Mouse (Mus musculus): ENCODE data around the gene Gm49345. TPM values are rescaled to one million over a fixed set of nuclear protein-coding genes. Genes with fewer than 3 reads are reported as not detected.
"Not testable (repeated sequence)": the region's sequence is repeated elsewhere in the genome, so short reads cannot be mapped to it uniquely, and the experiment has no call there.

The Gm49345 gene
- not detected in 2 replicates for polyA plus RNA-seq (2012; ENCODE audit: insufficient read depth, low replicate concordance)

DNA sequence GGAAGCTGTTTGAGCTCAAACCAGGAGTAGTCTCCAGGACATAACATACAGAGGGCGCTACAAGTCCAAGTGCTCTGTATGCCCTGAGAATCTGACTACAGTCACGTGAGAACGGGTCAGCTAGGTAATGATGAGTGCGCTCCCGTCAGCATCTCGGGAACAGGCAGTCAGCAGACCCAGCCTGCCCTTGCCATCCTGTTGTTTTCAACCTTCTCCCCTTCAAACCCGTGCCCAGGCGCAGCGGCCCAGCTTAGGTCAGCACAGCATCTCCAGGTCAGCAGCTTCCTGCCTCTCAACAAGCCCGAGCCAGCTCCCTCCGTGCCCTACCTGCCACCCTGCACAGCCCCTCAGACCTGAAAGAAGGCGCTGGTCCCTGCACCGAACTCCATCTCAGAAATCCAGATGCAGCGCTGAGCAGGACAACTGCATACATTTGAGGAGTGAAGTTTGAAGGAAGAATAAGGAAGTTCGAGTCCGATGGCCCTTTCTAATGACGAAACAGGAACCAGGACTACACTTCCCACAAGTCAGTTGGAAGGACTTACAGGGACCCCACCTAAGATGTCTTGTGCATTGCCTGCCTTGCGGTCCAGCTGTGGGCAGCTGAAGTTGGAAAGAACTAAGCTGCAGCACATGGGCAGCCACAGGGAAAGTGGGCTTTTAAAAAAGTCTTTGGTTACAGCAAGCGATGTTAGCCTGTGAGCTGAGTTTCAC, at the start of gene Gm49345, which contains the start of gene Zfp729a:
Gene Gm49345 (minus strand): TSS at position 476 of the 714 bp plus-strand sequence.
Gene Zfp729a (minus strand): TSS at position 498 of the 714 bp plus-strand sequence.
- Histone ChIP-seq H3K9me3 (no peaks in the 10 kb centered on the region), H3K4me1 (peaks cover 4% of the 10 kb centered on the region; the same call in 1 of the 2 replicates), H3K4me3 (replicated peaks) (peak within 1 kb of the TSS; percentile 91), H3K27me3 (replicated peaks) (no peaks in the 10 kb centered on the region), H3K36me3 (replicated peaks; ENCODE audit: low read length) (peaks cover 5% of the 10 kb centered on the region)
- no peak for TF ChIP-seq GATA1 (IDR thresholded peaks at IDR 0.05; ENCODE audit: borderline replicate concordance, low read length)
- TF ChIP-seq FLI1 (IDR thresholded peaks at IDR 0.05; ENCODE audit: low read length): no peak

DNA sequence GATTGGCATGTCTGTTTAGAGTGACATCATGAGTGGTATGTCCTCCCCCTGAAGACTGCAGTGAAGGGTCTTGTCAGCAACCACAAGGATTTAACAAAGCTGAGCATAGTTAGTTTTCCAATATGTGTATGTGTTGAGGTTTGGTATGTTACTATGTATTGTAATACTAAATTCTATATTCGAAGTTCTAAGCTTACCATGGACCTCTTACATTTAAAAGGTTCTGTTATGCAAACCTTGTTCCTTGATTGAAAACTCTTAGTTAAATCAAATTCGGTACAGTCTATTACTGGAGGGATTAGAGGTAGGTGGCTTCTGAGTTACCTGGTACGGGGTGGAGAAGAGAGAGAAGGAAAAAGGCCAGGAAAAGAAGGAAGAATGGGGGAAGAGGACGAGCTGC, 49.4 kb upstream of the Gm49345 start, which contains the start of gene Zfp738:
Gene Zfp738 (minus strand): TSS at position 101 of the 400 bp plus-strand sequence.
- TF ChIP-seq GATA1 (IDR thresholded peaks at IDR 0.05; ENCODE audit: borderline replicate concordance, low read length) (no peak), FLI1 (IDR thresholded peaks at IDR 0.05; ENCODE audit: low read length) (no peak)
- Histone ChIP-seq H3K36me3 (replicated peaks; ENCODE audit: low read length) (no peaks in the 10 kb centered on the region), H3K4me1 (peaks cover 12% of the 10 kb centered on the region), H3K4me3 (replicated peaks) (no peak within 1 kb of the TSS), H3K27me3 (replicated peaks) (no peaks in the 10 kb centered on the region), H3K9me3 (no peaks in the 10 kb centered on the region)

DNA sequence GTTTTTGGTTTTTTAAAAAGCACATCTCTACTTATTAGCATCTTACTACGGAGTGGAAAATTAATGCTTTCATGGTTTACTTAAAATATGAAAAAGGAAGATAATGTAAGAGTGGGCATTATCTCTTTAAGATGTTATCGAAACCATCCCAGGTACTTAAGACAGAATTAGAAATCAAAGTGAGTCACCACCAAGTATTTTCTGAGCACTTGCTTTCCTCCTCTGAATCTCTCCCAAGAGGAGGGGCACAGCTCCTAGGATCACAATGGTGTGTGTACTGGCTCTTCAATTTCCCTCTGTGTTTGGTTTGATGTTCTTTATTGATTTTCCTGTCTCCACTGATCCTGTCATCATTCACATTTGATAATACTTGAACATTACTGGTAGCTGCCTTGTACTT, 46.3 kb upstream of the Gm49345 start:
- H3K36me3 ChIP-seq (replicated peaks; ENCODE audit: low read length); H3K9me3 ChIP-seq; H3K27me3 ChIP-seq (replicated peaks): not testable (repeated sequence)
- peaks cover 12% of the 10 kb centered on the region for H3K4me1 ChIP-seq
- H3K4me3 ChIP-seq (replicated peaks): peak overlapping the region; percentile 93

DNA sequence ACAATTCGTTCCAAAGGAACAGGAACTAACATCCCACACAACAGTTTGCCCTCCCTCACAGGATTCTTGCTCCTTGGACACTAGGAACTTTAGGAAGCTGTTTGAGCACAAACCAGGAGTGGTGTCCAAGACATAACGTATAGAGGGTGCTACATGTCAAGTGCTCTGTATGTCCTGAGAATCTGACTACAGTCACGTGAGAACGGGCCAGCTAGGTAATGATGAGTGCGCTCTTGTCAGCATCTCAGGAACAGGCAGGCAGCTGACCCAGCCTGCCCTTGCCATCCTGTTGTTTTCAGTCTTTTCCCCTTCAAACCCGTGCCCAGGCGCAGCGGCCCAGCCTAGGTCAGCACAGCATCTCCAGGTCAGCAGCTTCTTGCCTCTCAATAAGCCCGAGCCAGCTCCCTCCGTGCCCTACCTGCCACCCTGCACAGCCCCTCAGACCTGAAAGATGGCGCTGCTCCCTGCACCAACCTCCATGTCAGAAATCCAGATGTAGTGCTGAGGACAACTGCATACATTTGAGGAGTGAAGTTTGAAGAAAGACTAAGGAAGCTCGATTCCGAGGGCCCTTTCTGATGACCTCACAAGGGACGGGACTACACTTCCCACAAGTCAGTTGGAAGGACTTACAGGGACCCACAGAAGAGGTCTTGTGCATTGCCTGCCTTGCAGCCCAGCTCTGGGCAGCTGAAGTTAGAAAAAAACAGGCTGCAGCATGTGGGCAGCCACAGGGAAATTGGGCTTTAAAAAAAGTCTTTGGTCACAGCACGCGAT, 45.6 kb upstream of the Gm49345 start:
- not testable (repeated sequence) for H3K27me3 ChIP-seq (replicated peaks); H3K9me3 ChIP-seq; H3K36me3 ChIP-seq (replicated peaks; ENCODE audit: low read length)
- Histone ChIP-seq H3K4me3 (replicated peaks) (peak overlapping the region; percentile 93), H3K4me1 (peaks cover 12% of the 10 kb centered on the region)

- Histone ChIP-seq H3K9me3 (peaks cover 13% of the 10 kb centered on the region), H3K4me3 (replicated peaks) (no peak overlapping the region), H3K36me3 (replicated peaks; ENCODE audit: low read length) (peaks cover 22% of the 10 kb centered on the region), H3K27me3 (replicated peaks) (no peaks in the 10 kb centered on the region), H3K4me1 (no peaks in the 10 kb centered on the region)
- TF ChIP-seq GATA1 (IDR thresholded peaks at IDR 0.05; ENCODE audit: borderline replicate concordance, low read length): no peak
- no peak for TF ChIP-seq FLI1 (IDR thresholded peaks at IDR 0.05; ENCODE audit: low read length)
These were observed 37.3 kb upstream of the Gm49345 start for GRCm38 (mm10) chr13:67674902-67675301.

GRCm38 (mm10) chr13:67652496-67652895, 14.9 kb upstream of the Gm49345 start:
- TF ChIP-seq GATA1 (IDR thresholded peaks at IDR 0.05; ENCODE audit: borderline replicate concordance, low read length) (no peak), FLI1 (IDR thresholded peaks at IDR 0.05; ENCODE audit: low read length) (no peak)
- no peaks in the 10 kb centered on the region for H3K36me3 ChIP-seq (replicated peaks; ENCODE audit: low read length)
- H3K27me3 ChIP-seq (replicated peaks): no peaks in the 10 kb centered on the region

GRCm38 (mm10) chr13:67610108-67610507, 27.5 kb downstream of the Gm49345 start:
- no peak for TF ChIP-seq FLI1 (IDR thresholded peaks at IDR 0.05; ENCODE audit: low read length)
- TF ChIP-seq GATA1 (IDR thresholded peaks at IDR 0.05; ENCODE audit: borderline replicate concordance, low read length): no peak
- Histone ChIP-seq H3K4me1 (no peaks in the 10 kb centered on the region), H3K27me3 (replicated peaks) (no peaks in the 10 kb centered on the region), H3K4me3 (replicated peaks) (peak overlapping the region; percentile 78), H3K9me3 (peaks cover 4% of the 10 kb centered on the region; the same call in 1 of the 2 replicates), H3K36me3 (replicated peaks; ENCODE audit: low read length) (no peaks in the 10 kb centered on the region)

More at GRCm38 (mm10) chr13:67652496-67652895, 14.9 kb upstream of the Gm49345 start:
- H3K4me3 ChIP-seq (replicated peaks): no peak overlapping the region
- H3K9me3 ChIP-seq: no peaks in the 10 kb centered on the region
- no peaks in the 10 kb centered on the region for H3K4me1 ChIP-seq

GRCm38 (mm10) chr13:67609066-67609876, 28.3 kb downstream of the Gm49345 start, which contains the start of gene Zfp729b:
Gene Zfp729b, minus strand, starts transcription at chr13:67609707.
- H3K27me3 ChIP-seq (replicated peaks): no peaks in the 10 kb centered on the region
- H3K4me3 ChIP-seq (replicated peaks): peak within 1 kb of the TSS; percentile 88
- H3K4me1 ChIP-seq: no peaks in the 10 kb centered on the region
- no peaks in the 10 kb centered on the region for H3K36me3 ChIP-seq (replicated peaks; ENCODE audit: low read length)
- no peak for TF ChIP-seq GATA1 (IDR thresholded peaks at IDR 0.05; ENCODE audit: borderline replicate concordance, low read length)
- TF ChIP-seq FLI1 (IDR thresholded peaks at IDR 0.05; ENCODE audit: low read length): no peak
- peaks cover 4% of the 10 kb centered on the region; the same call in 1 of the 2 replicates for H3K9me3 ChIP-seq

DNA sequence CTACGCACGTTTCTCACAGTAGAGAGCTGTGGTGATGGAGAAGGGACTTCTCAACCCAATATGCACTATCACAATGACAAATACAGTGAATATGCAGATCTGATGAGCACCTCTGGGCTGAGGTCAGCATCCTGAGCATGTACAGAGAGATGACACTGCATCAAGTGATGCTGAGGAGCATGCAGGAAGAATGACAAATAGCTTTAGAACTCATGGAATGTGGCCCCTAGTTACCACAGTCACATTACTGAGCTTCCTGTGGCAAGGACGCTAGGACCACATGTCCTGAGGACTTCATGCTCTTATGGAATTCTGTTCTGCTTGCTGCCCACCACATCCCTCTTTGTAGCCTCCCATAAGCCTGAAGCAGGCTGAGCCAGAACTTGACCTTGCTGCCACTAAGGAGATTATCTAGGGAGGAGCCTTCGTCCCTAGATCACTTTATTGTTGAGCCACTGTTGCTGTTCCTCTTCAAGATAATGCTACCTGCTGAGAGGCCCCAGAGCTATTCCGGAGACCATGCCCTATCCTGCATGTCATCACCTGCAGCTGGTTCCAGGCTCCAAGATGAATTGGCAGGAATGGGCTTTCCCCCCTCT, 64.9 kb downstream of the Gm49345 start:
- no peaks in the 10 kb centered on the region for H3K36me3 ChIP-seq (replicated peaks; ENCODE audit: low read length)
- TF ChIP-seq FLI1 (IDR thresholded peaks at IDR 0.05; ENCODE audit: low read length) (no peak), GATA1 (IDR thresholded peaks at IDR 0.05; ENCODE audit: borderline replicate concordance, low read length) (no peak)

More for the DNA sequence above, 64.9 kb downstream of the Gm49345 start:
- Histone ChIP-seq H3K9me3 (peaks cover 7% of the 10 kb centered on the region; the same call in 1 of the 2 replicates), H3K27me3 (replicated peaks) (no peaks in the 10 kb centered on the region), H3K4me3 (replicated peaks) (peak overlapping the region; percentile 46), H3K4me1 (peaks cover 6% of the 10 kb centered on the region)
